Mouse (Mus musculus) CH12.LX (cell line): ENCODE measurements around the gene Nos2. TPM values are rescaled to one million over a fixed set of nuclear protein-coding genes. Genes with fewer than 3 reads are reported as not detected.

Experiments used
- DNase-seq: peaks from one replicate; pipeline ENCODE4 v3.0.0-alpha.2; 2013; ENCODE audit errors: extremely low read depth
- H3K27ac ChIP-seq: 2 replicates; pipeline ENCODE4 v1.5.1; 2012; ENCODE audit warnings: low read depth, mild to moderate bottlenecking, control low read depth, moderate library complexity; ENCODE audit not compliant: insufficient read depth
- H3K27me3 ChIP-seq: replicated peaks from 2 replicates; pipeline ENCODE3; 2012; ENCODE audit warnings: inconsistent platforms
- H3K36me3 ChIP-seq, 2 experiments: replicated peaks in 1 of 2; 2 replicates each; pipeline versions ENCODE3 to v1.6.1; 2012; ENCODE audit warnings: inconsistent platforms in 1 of 2, low read length in 1 of 2, mild to moderate bottlenecking in 1 of 2, mixed read lengths in 1 of 2, moderate library complexity in 1 of 2; ENCODE audit not compliant: control insufficient read depth in 1 of 2, insufficient read depth in 1 of 2
- H3K4me1 ChIP-seq, 2 experiments: 2 replicates each; pipeline ENCODE4 v1.6.1; 2012; ENCODE audit warnings: inconsistent platforms in 1 of 2, moderate library complexity in 1 of 2; ENCODE audit not compliant: insufficient read depth in 2 of 2, control insufficient read depth in 1 of 2
- H3K4me2 ChIP-seq: 2 replicates; pipeline ENCODE4 v1.6.1; 2012; ENCODE audit warnings: low read depth, mild to moderate bottlenecking, control low read depth; ENCODE audit not compliant: poor library complexity, insufficient read depth, severe bottlenecking
- H3K4me3 ChIP-seq, 3 experiments: fragments of 150-350 bp in 1 of 3; sonication (generic) in 1 of 3; replicated peaks in 1 of 3; 2 replicates each; pipeline versions ENCODE3 to v1.5.1; 2011 to 2012; ENCODE audit warnings: low read depth in 2 of 3, low read length in 2 of 3, mild to moderate bottlenecking in 2 of 3, moderate library complexity in 2 of 3, control low read depth in 1 of 3, improper control_type of control experiment in 1 of 3, inconsistent platforms in 1 of 3, mixed read lengths in 1 of 3; ENCODE audit not compliant: poor library complexity in 1 of 3
- H3K79me2 ChIP-seq: replicated peaks from 2 replicates; pipeline ENCODE4 v1.6.1; 2012; ENCODE audit warnings: mild to moderate bottlenecking, moderate library complexity; ENCODE audit not compliant: control insufficient read depth, poor library complexity, insufficient read depth, severe bottlenecking; ENCODE audit errors: extremely low read depth
- H3K9ac ChIP-seq: 2 replicates; pipeline ENCODE4 v1.6.1; 2012; ENCODE audit warnings: low read depth, mild to moderate bottlenecking, control low read depth, moderate library complexity; ENCODE audit not compliant: insufficient read depth
- H3K9me3 ChIP-seq: replicated peaks from 2 replicates; pipeline ENCODE3; 2012; ENCODE audit warnings: low read length, inconsistent platforms, mixed read lengths
- BHLHE40 ChIP-seq: IDR thresholded peaks from 2 replicates; pipeline ENCODE4 v1.6.1; 2011; ENCODE audit warnings: mild to moderate bottlenecking, low read depth, low read length, improper control_type of control experiment
- CTCF ChIP-seq, 2 experiments: IDR thresholded peaks in 1 of 2; conservative IDR thresholded peaks in 1 of 2; 2 replicates each; pipeline ENCODE4 v1.5.1; 2011 to 2012; ENCODE audit warnings: low read depth in 2 of 2, low read length in 2 of 2, improper control_type of control experiment in 1 of 2, inconsistent platforms in 1 of 2, mild to moderate bottlenecking in 1 of 2, moderate library complexity in 1 of 2
- ETS1 ChIP-seq: conservative IDR thresholded peaks from 2 replicates; pipeline ENCODE4 v1.6.1; 2012; ENCODE audit warnings: low read depth, mild to moderate bottlenecking, inconsistent platforms, low read length, improper control_type of control experiment, moderate library complexity
- IRF4 ChIP-seq: IDR thresholded peaks from 2 replicates; pipeline ENCODE4 v1.6.1; 2014; ENCODE audit warnings: low read depth, mild to moderate bottlenecking, inconsistent platforms, low read length, improper control_type of control experiment
- KAT2A ChIP-seq: IDR thresholded peaks from 2 replicates; pipeline ENCODE4 v1.6.1; 2012; ENCODE audit warnings: low read length, improper control_type of control experiment, inconsistent platforms; ENCODE audit not compliant: insufficient replicate concordance
- MAFK ChIP-seq: IDR thresholded peaks from 2 replicates; pipeline ENCODE4 v1.6.1; 2011; ENCODE audit warnings: low read length, improper control_type of control experiment; ENCODE audit not compliant: insufficient replicate concordance
- MEF2A ChIP-seq: IDR thresholded peaks from 2 replicates; pipeline ENCODE4 v1.6.1; 2014; ENCODE audit warnings: low read depth, mild to moderate bottlenecking, inconsistent platforms, low read length, improper control_type of control experiment, borderline replicate concordance
- MYC ChIP-seq: IDR thresholded peaks from 2 replicates; pipeline ENCODE4 v1.6.1; 2011; ENCODE audit warnings: low read depth, mild to moderate bottlenecking, improper control_type of control experiment, low read length
- NRF1 ChIP-seq: IDR thresholded peaks from 2 replicates; pipeline ENCODE4 v1.6.1; 2014; ENCODE audit warnings: low read depth, mild to moderate bottlenecking, inconsistent platforms, low read length, improper control_type of control experiment, moderate library complexity
- POLR2A ChIP-seq: IDR thresholded peaks from 2 replicates; pipeline ENCODE4 v1.6.1; 2011; ENCODE audit warnings: low read depth, mild to moderate bottlenecking, improper control_type of control experiment, low read length
- RAD21 ChIP-seq: IDR thresholded peaks from 2 replicates; pipeline ENCODE4 v1.6.1; 2011; ENCODE audit warnings: low read depth, mild to moderate bottlenecking, low read length, improper control_type of control experiment, moderate library complexity
- RCOR1 ChIP-seq: conservative IDR thresholded peaks from 2 replicates; pipeline ENCODE4 v1.6.1; 2012; ENCODE audit warnings: low read depth, mild to moderate bottlenecking, inconsistent platforms, low read length, improper control_type of control experiment
- TBP ChIP-seq: conservative IDR thresholded peaks from 2 replicates; pipeline ENCODE4 v1.6.1; 2011; ENCODE audit warnings: low read depth, low read length, improper control_type of control experiment
- USF1 ChIP-seq: IDR thresholded peaks from 2 replicates; pipeline ENCODE4 v1.6.1; 2014; ENCODE audit warnings: low read depth, mild to moderate bottlenecking, inconsistent platforms, low read length, improper control_type of control experiment
- ZMIZ1 ChIP-seq: IDR thresholded peaks from 2 replicates; pipeline ENCODE4 v1.6.1; 2012; ENCODE audit warnings: low read depth, mild to moderate bottlenecking, inconsistent platforms, low read length, improper control_type of control experiment
- ZNF384 ChIP-seq: IDR thresholded peaks from 2 replicates; pipeline ENCODE4 v1.6.1; 2012; ENCODE audit warnings: low read depth, low read length, improper control_type of control experiment, inconsistent platforms
- dilution Hi-C: fragments of 300-500 bp; cut with MboI; formaldehyde crosslinking; loops from 2 replicates; pipeline ENCODE4 v1.14.3; 2020; ENCODE audit warnings: low sequenced_read_pairs; ENCODE audit not compliant: extremely low pct_unique_long_range_greater_than_20kb, extremely low pct_ligation_motif_present
- in situ Hi-C: fragments of 300-500 bp; cut with MboI; formaldehyde crosslinking; loops from 3 replicates; pipeline ENCODE4 v1.14.3; 2019; ENCODE audit warnings: low sequenced_read_pairs, low pct_ligation_motif_present, low pct_unique_long_range_greater_than_20kb, mixed read lengths
- polyA plus RNA-seq: library from polyadenylated mRNA; unstranded; fragments of >175 nt; gene quantifications from 2 replicates; pipeline ENCODE4 v1.2.1, GENCODE M21; 2012; ENCODE audit warnings: low read depth; ENCODE audit not compliant: insufficient read length
- total RNA-seq, 2 experiments: library from RNA; depleted of rRNA; stranded (reverse); fragments of 300-350 nt in 1 of 2; fragments of >200 nt in 1 of 2; gene quantifications; 2 replicates each; pipeline ENCODE4 v1.2.3; 2012 to 2014

Gene Nos2
- total and polyA plus RNA-seq, 3 experiments = 1.6 to 3.4 (median 1.8) TPM

DNA sequence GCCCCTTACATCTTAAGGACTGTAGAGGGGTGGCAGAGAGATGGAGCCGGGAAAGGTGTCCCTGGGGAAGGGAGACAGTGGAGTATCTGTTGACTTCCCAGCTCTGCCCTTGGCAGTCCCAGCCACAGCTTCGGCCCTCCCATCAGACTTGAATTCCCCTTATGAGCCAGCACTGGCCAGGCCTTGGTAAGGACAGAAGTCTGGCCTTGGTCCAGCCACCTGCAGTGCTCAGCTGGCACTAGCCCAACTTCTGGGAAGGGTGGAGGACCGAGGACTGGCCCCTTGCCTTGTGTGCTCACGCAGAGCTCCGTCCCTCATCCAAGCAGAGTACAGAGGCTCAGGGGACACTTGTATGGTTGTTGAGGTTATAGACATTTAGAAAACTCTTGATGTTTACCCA lies 8.8 kb downstream of the Nos2 start:
- Histone ChIP-seq H3K4me2 (no peak overlapping the region), H3K9ac (no peak overlapping the region), H3K4me1 (peaks cover 0 to 6% of the 10 kb centered on the region in 2 experiments; a peak in 1 of 4 replicates), H3K79me2 (no peaks in the 10 kb centered on the region), H3K4me3 (no peak overlapping the region), H3K9me3 (no peaks in the 10 kb centered on the region), H3K27me3 (no peaks in the 10 kb centered on the region), H3K27ac (no peak overlapping the region), H3K36me3 (peaks cover 0 to 20% of the 10 kb centered on the region in 2 experiments)
- TF ChIP-seq IRF4 = no peak
- dilution Hi-C loops = no loop called here
- DNase-seq = no peak
- in situ Hi-C loops = loop anchor here (5.0 kb wide), 1 partner anchor 72 kb away; no protein-coding TSS in a partner anchor

DNA sequence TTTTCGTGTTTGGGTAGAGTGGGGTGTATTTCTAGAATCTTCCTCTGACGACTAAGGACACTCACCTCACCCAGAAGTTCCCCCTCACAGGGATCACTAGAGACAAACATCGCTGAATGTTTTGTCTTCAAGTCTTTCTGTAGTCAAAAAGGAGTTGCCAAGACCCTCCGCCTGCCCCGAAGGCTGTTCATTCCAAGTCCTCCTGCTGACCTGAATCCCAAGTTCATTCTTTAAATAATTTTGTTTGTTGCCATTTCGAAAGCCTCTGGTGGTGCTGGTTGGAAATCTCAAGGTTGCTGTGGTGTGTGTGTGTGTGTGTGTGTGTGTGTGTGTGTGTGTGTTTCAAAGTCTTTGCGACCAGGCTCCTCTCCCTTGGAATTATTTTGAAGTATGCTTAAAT lies 13.7 kb downstream of the Nos2 start:
- H3K27ac ChIP-seq = no peak overlapping the region
- in situ Hi-C loops (loop anchor here (10.0 kb wide), 1 partner anchor 370 kb away; no protein-coding TSS in a partner anchor), dilution Hi-C loops (no loop called here)
- no peaks in the 10 kb centered on the region for H3K9me3 ChIP-seq
- no peak overlapping the region for H3K9ac ChIP-seq
- TF ChIP-seq USF1 = no peak
- TF ChIP-seq ZMIZ1 = no peak
- TF ChIP-seq NRF1 = no peak
- no peak for TF ChIP-seq ZNF384
- no peak for TF ChIP-seq MAFK
- TF ChIP-seq MYC = no peak
- TF ChIP-seq BHLHE40 = no peak
- no peak for TF ChIP-seq CTCF (conservative IDR thresholded peaks at IDR 0.05 in 1 of 2, IDR thresholded peaks at IDR 0.05 in 1 of 2; ENCODE audit: low read depth in 2 of 2, low read length in 2 of 2)
- TF ChIP-seq RCOR1 = no peak
- TF ChIP-seq MEF2A = no peak
- TF ChIP-seq RAD21 = no peak
- TF ChIP-seq KAT2A = no peak
- no peak for TF ChIP-seq ETS1
- no peak for TF ChIP-seq TBP
- TF ChIP-seq POLR2A = no peak
- no peaks in the 10 kb centered on the region for H3K79me2 ChIP-seq
- DNase-seq = no peak
- H3K4me2 ChIP-seq = no peak overlapping the region
- peaks cover 0 to 32% of the 10 kb centered on the region in 2 experiments for H3K36me3 ChIP-seq
- H3K4me1 ChIP-seq = peaks cover 0 to 5% of the 10 kb centered on the region in 2 experiments; a peak in 1 of 4 replicates
- no peak overlapping the region for H3K4me3 ChIP-seq
- no peaks in the 10 kb centered on the region for H3K27me3 ChIP-seq
